Mouse (Mus musculus): ENCODE measurements around the gene Fam102b. TPM values are rescaled to one million over a fixed set of nuclear protein-coding genes. Genes with fewer than 3 reads are reported as not detected.

The Fam102b gene
- total RNA-seq (2015) (26.6 and 27.6 TPM in 2 replicates), total RNA-seq (2017) (31.1 and 34.7 TPM in 2 replicates)

DNA sequence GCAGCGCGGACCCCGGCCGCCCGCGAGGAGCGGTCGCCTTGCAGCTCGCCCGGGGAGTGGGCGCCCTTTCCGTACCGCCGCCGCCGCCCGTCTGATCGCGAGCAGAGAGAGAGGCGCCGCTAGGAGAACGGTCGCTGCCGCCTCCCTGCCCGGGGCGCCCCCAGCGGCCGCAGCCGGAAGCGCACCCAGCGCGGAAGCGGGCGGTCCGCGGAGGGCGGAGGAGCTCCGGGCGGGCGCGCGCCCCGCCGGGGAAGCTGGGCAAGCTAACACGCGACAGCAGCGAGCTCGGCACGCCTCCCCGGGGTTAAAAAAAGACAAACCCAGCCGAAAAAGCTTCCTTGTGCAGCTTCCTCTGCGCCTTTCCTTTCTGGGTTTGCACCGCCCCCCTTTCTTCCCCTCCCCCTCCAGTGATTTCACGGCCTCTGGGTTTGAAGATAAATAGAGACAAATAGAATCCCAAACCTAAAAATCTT, at the start of gene Fam102b:
Gene Fam102b, minus strand, starts transcription at position 93 of the 473 bp plus-strand sequence.
- peak; percentile 82 for ATAC-seq (replicated peaks; ENCODE audit: poor library complexity)

- peak; percentile 97 for ATAC-seq (replicated peaks; ENCODE audit: poor library complexity)
Measured at GRCm38 (mm10) chr3:109062989-109063388, 35.6 kb upstream of the Fam102b start.

DNA sequence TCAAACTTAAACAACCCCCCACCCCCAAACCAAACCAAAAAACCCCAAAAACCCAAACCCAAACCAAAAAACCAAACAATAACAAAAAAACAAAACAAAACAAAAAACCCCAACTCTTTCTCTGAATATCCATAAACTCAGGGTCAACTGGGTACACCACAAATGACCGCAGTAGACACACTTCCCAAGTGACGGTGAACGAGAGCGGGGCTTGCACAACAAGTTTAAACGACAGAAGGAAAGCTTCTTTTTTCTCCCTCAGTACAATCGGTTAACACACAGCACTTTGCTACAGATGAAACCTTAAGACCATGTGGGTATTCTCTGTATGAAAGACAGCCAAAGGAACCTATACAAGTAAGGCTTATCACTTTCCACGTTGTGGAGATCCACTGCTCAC, 35.0 kb upstream of the Fam102b start:
- peak; percentile 75 for ATAC-seq (replicated peaks; ENCODE audit: poor library complexity)

DNA sequence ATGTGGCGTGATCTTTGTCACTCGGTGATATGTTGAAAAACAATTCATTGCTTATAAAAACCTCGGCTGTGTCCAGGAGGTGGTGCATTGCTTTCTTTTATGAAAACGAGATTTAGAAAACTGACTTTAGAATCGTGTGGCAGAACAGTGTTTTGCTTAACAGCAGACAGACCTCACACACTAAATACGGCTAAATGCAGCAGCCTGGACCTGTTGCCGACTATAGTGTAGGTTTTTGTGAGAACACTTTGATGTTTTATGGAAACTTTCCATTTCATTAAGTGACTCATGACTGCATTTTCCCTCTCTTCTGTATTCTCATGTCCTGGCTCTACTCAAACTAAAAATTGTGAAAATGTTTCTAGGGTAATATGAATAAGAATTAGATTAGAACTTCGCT, 32.5 kb upstream of the Fam102b start:
- no peak for ATAC-seq (replicated peaks; ENCODE audit: poor library complexity)

- peak; percentile 62 for ATAC-seq (replicated peaks; ENCODE audit: poor library complexity)
Measured at GRCm38 (mm10) chr3:109051946-109052331, 24.5 kb upstream of the Fam102b start.

- ATAC-seq (replicated peaks; ENCODE audit: poor library complexity): peak; percentile 75
Measured at GRCm38 (mm10) chr3:109051056-109051945, 23.9 kb upstream of the Fam102b start.

DNA sequence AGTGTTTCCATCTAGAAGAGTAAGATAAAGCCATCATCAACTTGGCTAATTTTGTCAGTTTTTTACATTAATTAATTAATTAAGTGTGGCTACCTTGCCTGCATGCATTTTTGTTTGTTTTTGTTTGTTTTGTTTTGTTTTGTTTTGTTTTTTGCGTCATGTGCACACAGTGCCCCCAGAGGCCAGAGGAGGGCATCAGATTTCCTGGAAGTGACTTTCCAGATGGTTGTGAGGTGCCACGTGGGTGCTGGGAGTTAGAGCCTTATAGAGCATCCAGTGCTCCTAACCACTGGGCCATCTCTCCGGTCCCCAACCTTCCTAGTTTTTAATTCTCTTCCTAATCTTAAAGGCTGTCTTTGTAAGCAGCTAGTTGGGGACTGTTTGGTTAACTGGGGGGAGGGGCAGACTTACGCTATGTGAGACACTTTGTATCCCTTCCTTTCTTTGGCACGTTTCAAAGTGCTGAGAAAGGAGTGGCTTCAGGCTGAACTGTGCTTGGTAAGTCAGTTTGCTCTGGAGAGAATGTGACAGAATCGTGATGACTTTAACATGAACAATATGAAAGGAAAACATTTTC, 20.4 kb upstream of the Fam102b start:
- no peak for ATAC-seq (replicated peaks; ENCODE audit: poor library complexity)

DNA sequence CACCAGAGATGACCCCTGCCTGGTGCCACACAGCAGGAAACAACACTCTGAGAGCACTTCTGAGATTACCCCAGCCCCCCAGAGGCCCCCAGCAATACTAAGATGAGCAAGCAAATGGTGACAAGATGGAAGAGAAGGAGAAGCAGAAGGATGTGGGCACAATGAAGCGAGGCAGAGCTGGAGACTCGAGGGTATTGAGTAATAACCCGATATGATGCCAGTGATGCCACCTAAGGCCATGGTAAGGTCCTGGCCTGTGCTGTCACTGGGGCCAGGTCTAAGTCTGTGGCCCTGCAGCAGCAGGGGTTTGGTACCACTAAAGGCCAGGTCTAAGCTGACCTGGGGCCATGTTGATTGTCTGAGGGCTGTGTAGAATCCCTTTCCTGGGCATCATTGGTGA, 19.0 kb upstream of the Fam102b start:
- ATAC-seq (replicated peaks; ENCODE audit: poor library complexity): peak; percentile 62

GRCm38 (mm10) chr3:109043395-109043794, 16.0 kb upstream of the Fam102b start:
- ATAC-seq (replicated peaks; ENCODE audit: poor library complexity): no peak

GRCm38 (mm10) chr3:109040908-109041307, 13.5 kb upstream of the Fam102b start:
- peak; percentile 55 for ATAC-seq (replicated peaks; ENCODE audit: poor library complexity)

GRCm38 (mm10) chr3:109034411-109034810, 7.0 kb upstream of the Fam102b start:
- no peak for ATAC-seq (replicated peaks; ENCODE audit: poor library complexity)

- no peak for ATAC-seq (replicated peaks; ENCODE audit: poor library complexity)
Measured at GRCm38 (mm10) chr3:109032306-109032705, 4.9 kb upstream of the Fam102b start.

DNA sequence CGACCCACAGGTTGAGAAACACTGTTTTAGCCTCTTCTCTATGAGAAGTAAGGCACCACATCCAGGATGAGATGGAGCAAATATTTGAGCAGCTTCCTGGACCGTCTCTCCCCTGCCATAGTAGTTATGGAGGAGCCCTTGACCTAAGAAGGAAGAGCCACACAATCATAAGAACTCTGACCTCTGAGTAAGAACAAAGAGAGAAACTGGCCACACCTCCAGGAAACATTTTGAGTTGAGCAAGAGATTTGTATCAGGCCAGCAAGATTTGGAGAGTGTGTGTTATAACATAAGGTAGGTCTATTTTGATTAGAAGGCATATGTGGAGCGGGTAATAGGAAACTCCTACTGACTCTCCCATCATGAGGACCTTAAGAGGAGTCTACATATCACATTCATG, 4.2 kb upstream of the Fam102b start:
- no peak for ATAC-seq (replicated peaks; ENCODE audit: poor library complexity)

DNA sequence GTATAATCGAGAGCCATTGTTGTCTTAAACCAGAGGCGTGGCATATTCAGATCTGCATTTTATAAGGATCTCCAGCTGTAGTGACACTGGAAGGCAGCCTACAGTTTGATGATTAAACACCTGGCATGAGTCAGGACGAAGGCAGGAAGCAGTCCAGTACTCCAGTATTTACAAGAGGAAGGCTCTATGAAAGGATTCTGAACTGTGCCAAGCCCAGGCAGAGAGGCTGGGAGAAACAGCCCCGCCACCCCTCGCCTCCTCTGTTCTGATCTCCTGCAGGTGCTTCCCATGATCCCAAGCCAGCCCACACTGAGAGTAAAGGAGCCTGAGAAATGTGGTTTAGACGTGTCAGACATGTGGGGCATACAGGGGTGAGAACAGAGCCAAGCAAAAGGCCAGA, 3.4 kb upstream of the Fam102b start:
- no peak for ATAC-seq (replicated peaks; ENCODE audit: poor library complexity)

GRCm38 (mm10) chr3:109029661-109030060, 2.3 kb upstream of the Fam102b start:
- ATAC-seq (replicated peaks; ENCODE audit: poor library complexity): no peak

DNA sequence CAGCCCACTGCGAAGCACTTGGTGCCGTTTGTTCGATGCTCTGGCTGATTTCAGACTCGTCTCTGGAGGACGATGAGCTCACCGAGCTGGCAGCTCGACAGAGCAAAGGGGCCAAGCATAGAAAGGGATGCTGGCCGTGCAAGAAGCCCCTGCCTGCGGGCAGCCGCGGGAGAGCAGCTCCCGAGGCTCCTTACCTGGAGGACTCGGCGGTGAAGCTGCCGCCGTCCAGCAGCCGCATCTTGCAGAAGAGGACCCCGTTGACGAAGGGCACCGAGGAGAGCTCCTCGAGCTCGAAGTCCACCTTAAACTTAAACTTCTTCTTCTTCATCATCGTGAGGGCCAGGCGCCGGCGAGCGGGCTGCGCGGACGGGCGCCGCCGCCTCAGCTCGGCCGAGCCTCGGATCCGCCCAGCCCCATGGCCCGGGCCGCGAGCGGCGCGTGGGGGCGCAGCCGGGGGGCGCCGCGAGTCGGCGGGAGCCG, 376 bp downstream of the Fam102b start:
- peak; percentile 12; the same call in 1 of the 2 replicates for ATAC-seq (replicated peaks; ENCODE audit: poor library complexity)

DNA sequence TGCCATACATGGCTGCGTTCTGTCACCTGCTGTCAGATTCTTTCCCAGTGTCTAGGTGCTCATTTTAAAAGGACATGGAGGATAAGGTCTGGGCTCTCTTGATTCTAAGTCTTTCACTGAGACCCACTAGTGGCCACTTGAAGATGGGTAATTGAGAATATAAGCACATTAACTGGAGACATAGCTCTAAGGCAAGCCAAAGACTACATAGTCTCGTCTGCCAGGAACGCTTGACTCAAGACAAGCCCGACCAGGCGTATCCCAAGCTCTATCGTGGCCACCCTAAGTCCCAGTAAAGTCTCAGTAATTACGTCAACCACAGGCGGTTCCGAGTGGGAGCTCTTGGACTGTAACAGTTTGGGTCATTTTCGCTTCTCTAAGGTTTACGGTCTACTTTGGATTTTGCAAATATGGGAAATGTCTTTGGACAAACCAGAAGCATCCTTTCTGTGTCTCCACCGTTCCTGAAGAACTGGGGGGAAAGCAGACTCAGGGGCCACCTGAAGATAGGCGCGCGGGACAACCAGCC, 881 bp downstream of the Fam102b start:
- peak; percentile 7; the same call in 1 of the 2 replicates for ATAC-seq (replicated peaks; ENCODE audit: poor library complexity)

DNA sequence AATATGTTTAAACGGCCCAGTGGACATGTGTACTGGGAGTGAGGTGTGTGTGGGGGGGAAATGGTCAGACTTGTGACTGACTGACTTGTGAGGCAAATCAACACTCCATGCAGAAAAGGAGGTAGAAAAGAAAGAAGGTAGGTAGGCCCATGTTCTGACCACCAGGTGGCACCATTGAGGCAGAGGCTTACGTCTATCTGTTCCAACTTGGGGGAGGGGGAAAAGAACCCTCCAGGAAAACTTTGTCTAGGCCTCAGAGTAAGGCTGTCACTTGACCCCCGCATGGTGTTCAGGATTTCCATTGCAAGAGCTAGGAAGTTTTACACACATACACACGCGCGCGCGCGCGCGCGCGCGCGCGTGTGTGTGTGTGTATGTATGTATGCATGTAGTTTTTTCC, 1.8 kb downstream of the Fam102b start:
- peak; percentile 68 for ATAC-seq (replicated peaks; ENCODE audit: poor library complexity)

GRCm38 (mm10) chr3:109023066-109023465, 4.3 kb downstream of the Fam102b start:
- no peak for ATAC-seq (replicated peaks; ENCODE audit: poor library complexity)

DNA sequence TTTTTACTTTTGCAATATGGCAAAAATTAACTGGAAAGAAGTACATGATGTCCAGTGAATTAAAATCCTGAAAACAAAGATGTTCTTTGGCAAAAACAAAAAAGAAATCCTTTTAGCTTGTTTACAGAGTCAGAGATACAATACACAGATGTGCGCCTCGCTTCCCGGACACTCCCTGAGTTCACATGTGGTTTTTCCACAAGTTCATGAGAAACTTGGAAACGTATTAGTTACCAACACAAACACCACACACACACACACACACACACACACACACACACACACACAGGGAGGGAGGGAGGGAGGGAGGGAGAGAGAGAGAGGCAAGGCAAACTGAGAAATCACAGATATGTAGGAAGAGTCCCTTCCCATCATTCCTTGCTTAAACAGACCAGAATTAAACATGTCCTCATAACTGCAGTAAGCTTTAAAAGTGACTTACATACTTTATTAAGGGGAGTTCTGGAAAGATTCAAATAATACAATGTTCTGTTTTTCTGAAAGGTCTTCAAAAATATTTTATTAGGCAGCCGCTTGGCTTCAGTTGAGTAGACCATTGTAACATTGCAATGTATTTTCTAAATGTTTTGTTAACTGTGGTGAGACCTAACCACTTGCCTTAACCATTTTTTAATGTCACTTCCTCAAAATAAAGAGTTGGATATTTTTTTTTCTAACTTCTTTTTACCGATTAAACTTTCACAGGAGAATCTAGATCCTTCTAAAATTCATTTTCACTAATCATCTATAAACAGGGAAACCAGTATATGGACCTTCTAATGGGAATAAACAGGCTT, 5.5 kb downstream of the Fam102b start:
- ATAC-seq (replicated peaks; ENCODE audit: poor library complexity): no peak

GRCm38 (mm10) chr3:109018336-109018735, 9.1 kb downstream of the Fam102b start:
- no peak for ATAC-seq (replicated peaks; ENCODE audit: poor library complexity)

Measured in megakaryocyte progenitor cell, adult 5-6 weeks (primary cell).